Mouse (Mus musculus): ENCODE results near the gene Ssu72.

The Ssu72 gene

GRCm38 (mm10) chr4:155746575-155747490 lies 42.2 kb downstream of the Ssu72 start:
- DNase-seq (ENCODE audit: inconsistent ontology term) = no peak

GRCm38 (mm10) chr4:155757011-155757410 lies 52.4 kb downstream of the Ssu72 start:
- DNase-seq (ENCODE audit: inconsistent ontology term) = no peak

GRCm38 (mm10) chr4:155759862-155760612 lies 55.4 kb downstream of the Ssu72 start:
- no peak for DNase-seq (ENCODE audit: inconsistent ontology term)

GRCm38 (mm10) chr4:155760613-155761355 lies 56.2 kb downstream of the Ssu72 start, which contains the start of gene Atad3a:
Gene Atad3a (minus strand): TSS chr4:155761093.
- DNase-seq (ENCODE audit: inconsistent ontology term) = peak; percentile 97

GRCm38 (mm10) chr4:155761356-155762099 lies 56.9 kb downstream of the Ssu72 start:
- no peak for DNase-seq (ENCODE audit: inconsistent ontology term)

- DNase-seq (ENCODE audit: inconsistent ontology term) = no peak
These were observed 57.8 kb downstream of the Ssu72 start for GRCm38 (mm10) chr4:155762357-155762756.

- DNase-seq (ENCODE audit: inconsistent ontology term) = no peak
These were observed 64.9 kb downstream of the Ssu72 start for GRCm38 (mm10) chr4:155769496-155769879.

GRCm38 (mm10) chr4:155769880-155770512 lies 65.4 kb downstream of the Ssu72 start:
- peak; percentile 90 for DNase-seq (ENCODE audit: inconsistent ontology term)

GRCm38 (mm10) chr4:155770626-155771025 lies 66.0 kb downstream of the Ssu72 start:
- DNase-seq (ENCODE audit: inconsistent ontology term) = peak; percentile 11

GRCm38 (mm10) chr4:155771706-155772105 lies 67.1 kb downstream of the Ssu72 start:
- DNase-seq (ENCODE audit: inconsistent ontology term) = no peak

GRCm38 (mm10) chr4:155772786-155773185 lies 68.2 kb downstream of the Ssu72 start:
- DNase-seq (ENCODE audit: inconsistent ontology term) = no peak

GRCm38 (mm10) chr4:155773335-155774078 lies 68.9 kb downstream of the Ssu72 start:
- DNase-seq (ENCODE audit: inconsistent ontology term) = no peak

- peak; percentile 93 for DNase-seq (ENCODE audit: inconsistent ontology term)
These were observed 69.7 kb downstream of the Ssu72 start, which contains the start of gene Vwa1 for GRCm38 (mm10) chr4:155774280-155774754. Gene Vwa1 (minus strand): TSS chr4:155774698.

- DNase-seq (ENCODE audit: inconsistent ontology term) = peak; percentile 42
These were observed 70.6 kb downstream of the Ssu72 start for GRCm38 (mm10) chr4:155774971-155775740.

GRCm38 (mm10) chr4:155775855-155776254 lies 71.3 kb downstream of the Ssu72 start:
- peak; percentile 92 for DNase-seq (ENCODE audit: inconsistent ontology term)

GRCm38 (mm10) chr4:155776704-155777335 lies 72.2 kb downstream of the Ssu72 start:
- DNase-seq (ENCODE audit: inconsistent ontology term) = no peak

- no peak for DNase-seq (ENCODE audit: inconsistent ontology term)
These were observed 73.2 kb downstream of the Ssu72 start for GRCm38 (mm10) chr4:155777816-155778215.

GRCm38 (mm10) chr4:155779498-155779897 lies 74.9 kb downstream of the Ssu72 start:
- no peak for DNase-seq (ENCODE audit: inconsistent ontology term)

All from Muller cell, postnatal 12 days (primary cell).